Mouse (Mus musculus) embryo, embryonic 11.5 days (tissue): Measurements from ENCODE around the gene Hspa2.

Experiments used
- DNase-seq: peaks from one replicate; pipeline ENCODE4 v3.0.0-alpha.2; 2012; ENCODE audit warnings: low read depth, low spot score

Gene Hspa2

GRCm38 (mm10) chr12:76377726-76378125 is 26.2 kb upstream of the Hspa2 start:
- no peak for DNase-seq

- no peak for DNase-seq
Observed at GRCm38 (mm10) chr12:76378556-76378955, 25.4 kb upstream of the Hspa2 start.

GRCm38 (mm10) chr12:76380151-76380550 is 23.8 kb upstream of the Hspa2 start:
- DNase-seq: no peak

GRCm38 (mm10) chr12:76385342-76385741 is 18.6 kb upstream of the Hspa2 start:
- DNase-seq: no peak

- DNase-seq: no peak
Observed at GRCm38 (mm10) chr12:76388794-76389193, 15.2 kb upstream of the Hspa2 start.

- DNase-seq: no peak
Observed at GRCm38 (mm10) chr12:76391595-76392271, 12.2 kb upstream of the Hspa2 start.

GRCm38 (mm10) chr12:76392979-76393378 is 11.0 kb upstream of the Hspa2 start:
- DNase-seq: no peak

GRCm38 (mm10) chr12:76397281-76397680 is 6.7 kb upstream of the Hspa2 start:
- DNase-seq: no peak

GRCm38 (mm10) chr12:76401674-76402073 is 2.3 kb upstream of the Hspa2 start:
- no peak for DNase-seq

- DNase-seq: no peak
Observed at GRCm38 (mm10) chr12:76402991-76403885, 738 bp upstream of the Hspa2 start.

- DNase-seq: no peak
Observed at GRCm38 (mm10) chr12:76404836-76405182, 833 bp downstream of the Hspa2 start.

- DNase-seq: no peak
Observed at GRCm38 (mm10) chr12:76405183-76405970, 1.4 kb downstream of the Hspa2 start.

GRCm38 (mm10) chr12:76405971-76406370 is 2.0 kb downstream of the Hspa2 start:
- DNase-seq: no peak

GRCm38 (mm10) chr12:76407184-76407583 is 3.2 kb downstream of the Hspa2 start:
- DNase-seq: no peak

GRCm38 (mm10) chr12:76409166-76409565 is 5.2 kb downstream of the Hspa2 start:
- no peak for DNase-seq

- DNase-seq: no peak
Observed at GRCm38 (mm10) chr12:76415383-76416010, 11.5 kb downstream of the Hspa2 start.

GRCm38 (mm10) chr12:76417433-76417854 is 13.5 kb downstream of the Hspa2 start, which contains the start of gene Ppp1r36:
Gene Ppp1r36, plus strand, starts transcription at chr12:76417538.
- no peak for DNase-seq

GRCm38 (mm10) chr12:76418346-76418745 is 14.4 kb downstream of the Hspa2 start:
- no peak for DNase-seq

GRCm38 (mm10) chr12:76425256-76425655 is 21.3 kb downstream of the Hspa2 start:
- no peak for DNase-seq

- no peak for DNase-seq
Observed at GRCm38 (mm10) chr12:76427546-76427945, 23.6 kb downstream of the Hspa2 start.

GRCm38 (mm10) chr12:76430879-76431406 is 27.0 kb downstream of the Hspa2 start:
- DNase-seq: no peak
